Mouse (Mus musculus) liver, embryonic 15.5 days (tissue): ENCODE measurements around the gene 4931414P19Rik. TPM values are rescaled to one million over a fixed set of nuclear protein-coding genes. Genes with fewer than 3 reads are reported as not detected.

ENCODE experiments used
- ATAC-seq: fragments of 200-750 bp; cut with Nextera tagmentation; 2 replicates; pipeline ENCODE4 v1.8.0; 2017; ENCODE audit warnings: moderate number of reproducible peaks, mild to moderate bottlenecking, moderate library complexity; ENCODE audit not compliant: insufficient read depth
- H3K27ac ChIP-seq: fragments of 300-500 bp; sonication (generic); replicated peaks from 2 replicates; pipeline ENCODE4 v1.5.1; 2015; ENCODE audit warnings: mild to moderate bottlenecking, inconsistent platforms
- H3K27me3 ChIP-seq: fragments of 300-500 bp; sonication (generic); 2 replicates; pipeline ENCODE4 v1.6.1; 2015; ENCODE audit warnings: mild to moderate bottlenecking, inconsistent platforms
- H3K36me3 ChIP-seq: fragments of 300-500 bp; sonication (generic); replicated peaks from 2 replicates; pipeline ENCODE4 v1.6.1; 2015; ENCODE audit warnings: moderate library complexity, mild to moderate bottlenecking, inconsistent platforms
- H3K4me1 ChIP-seq: fragments of 300-500 bp; sonication (generic); replicated peaks from 2 replicates; pipeline ENCODE4 v1.6.1; 2015; ENCODE audit warnings: inconsistent platforms
- H3K4me2 ChIP-seq: fragments of 300-500 bp; sonication (generic); 2 replicates; pipeline ENCODE4 v1.6.1; 2015; ENCODE audit warnings: moderate library complexity, mild to moderate bottlenecking, inconsistent platforms
- H3K4me3 ChIP-seq: fragments of 300-500 bp; sonication (generic); replicated peaks from 2 replicates; pipeline ENCODE4 v1.5.1; 2015; ENCODE audit warnings: mild to moderate bottlenecking, inconsistent platforms
- H3K9ac ChIP-seq: fragments of 300-500 bp; sonication (generic); 2 replicates; pipeline ENCODE4 v1.6.1; 2015; ENCODE audit warnings: moderate library complexity, mild to moderate bottlenecking, inconsistent platforms
- H3K9me3 ChIP-seq: fragments of 300-500 bp; sonication (generic); replicated peaks from 2 replicates; pipeline ENCODE4 v1.6.1; 2016; ENCODE audit warnings: inconsistent platforms
- WGBS: fragments of 180-500 bp; shearing (Covaris S2); methylation state at CpG from one replicate; pipeline ENCODE4 v1.1.7; 2015; ENCODE audit warnings: mixed read lengths; ENCODE audit not compliant: insufficient replicate concordance; 5-methylcytosine and 5-hydroxymethylcytosine counted together
- polyA plus RNA-seq: library from polyadenylated mRNA; unstranded; fragments of >200 nt; fragmentation: Nextera tagmentation; extraction: Ambion mirVana; gene quantifications from 2 replicates; pipeline ENCODE4 v1.2.1, GENCODE M21; 2015

The 4931414P19Rik gene
- polyA plus RNA-seq, 1 experiment from 2014 or later, result 1.9 TPM

DNA sequence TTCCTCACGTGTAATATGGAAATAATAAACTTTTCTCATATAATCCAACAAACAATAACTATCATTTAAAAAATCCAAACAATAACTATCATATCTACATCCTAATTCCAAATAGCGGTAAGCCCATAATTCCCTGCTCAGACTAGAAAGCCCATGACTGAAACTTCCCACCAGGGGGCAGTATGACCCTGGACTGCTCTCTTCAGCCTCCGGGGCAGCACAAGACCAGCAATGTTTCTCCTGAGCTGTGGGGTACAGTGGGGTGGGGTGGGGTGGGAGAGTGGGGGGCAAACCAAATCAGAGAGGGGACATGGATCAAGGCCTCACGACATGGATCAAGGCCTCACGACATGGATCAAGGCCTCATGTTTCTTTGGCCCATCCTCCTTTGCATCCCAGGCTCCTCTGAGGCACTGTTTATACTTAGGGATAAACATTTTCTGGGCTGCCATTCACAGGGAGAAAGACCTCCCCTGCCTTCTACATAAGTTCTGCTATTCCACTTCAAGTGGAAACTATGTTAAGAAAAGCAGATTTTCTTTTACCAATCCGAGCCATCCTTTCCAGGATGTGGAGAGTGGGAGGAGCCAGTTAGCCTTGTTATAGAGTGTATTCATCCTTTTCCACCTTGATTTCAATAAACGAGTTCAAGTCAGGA, 22.0 kb downstream of the 4931414P19Rik start:
- H3K27ac ChIP-seq, result no peak overlapping the region
- no peaks in the 10 kb centered on the region for H3K36me3 ChIP-seq
- peaks cover 12% of the 10 kb centered on the region for H3K4me1 ChIP-seq
- no peaks in the 10 kb centered on the region for H3K9me3 ChIP-seq
- H3K9ac ChIP-seq, result no peak overlapping the region
- H3K4me2 ChIP-seq, result no peak overlapping the region
- 42% methylated on average over 7 of the region's 7 CpGs for WGBS
- ATAC-seq, result no peak
- H3K27me3 ChIP-seq, result peaks cover 12% of the 10 kb centered on the region
- H3K4me3 ChIP-seq, result no peak overlapping the region

DNA sequence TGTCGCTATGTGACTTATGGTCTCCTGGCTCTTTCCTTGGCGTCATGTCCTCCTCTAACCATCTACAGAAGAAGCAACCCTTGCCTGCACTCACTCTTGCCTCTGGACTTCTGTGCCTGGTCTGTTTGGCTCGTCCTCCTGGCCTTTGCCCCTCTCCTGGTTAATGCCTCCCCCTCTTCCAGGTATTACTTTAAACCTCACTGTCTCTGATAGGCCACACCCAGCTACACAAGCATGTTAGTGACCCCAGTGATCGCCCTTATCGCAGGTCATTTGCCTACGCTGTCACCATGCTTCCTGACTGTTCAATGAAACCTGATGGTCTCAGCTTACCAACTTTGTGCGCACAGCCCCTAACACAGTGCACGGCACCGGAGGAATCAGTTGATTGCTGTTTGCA, 23.3 kb downstream of the 4931414P19Rik start:
- 68% methylated on average over 9 of the region's 9 CpGs for WGBS
- Histone ChIP-seq H3K36me3 (no peaks in the 10 kb centered on the region), H3K9ac (no peak overlapping the region), H3K9me3 (no peaks in the 10 kb centered on the region), H3K27me3 (peaks cover 25% of the 10 kb centered on the region), H3K4me1 (peaks cover 25% of the 10 kb centered on the region), H3K4me3 (no peak overlapping the region), H3K4me2 (no peak overlapping the region), H3K27ac (peak overlapping the region; percentile 2; the same call in 1 of the 2 replicates)
- peak; percentile 63 for ATAC-seq

- WGBS, result 34% methylated on average over 7 of the region's 7 CpGs
- Histone ChIP-seq H3K27ac (no peak overlapping the region), H3K27me3 (peaks cover 54% of the 10 kb centered on the region)
Measured at GRCm38 (mm10) chr14:54579638-54580037, 26.2 kb downstream of the 4931414P19Rik start.

GRCm38 (mm10) chr14:54578063-54578462, 27.7 kb downstream of the 4931414P19Rik start:
- ATAC-seq, result no peak
- H3K4me3 ChIP-seq, result peak overlapping the region; percentile 58
- under 1% methylated on average over 10 of the region's 10 CpGs for WGBS
- no peaks in the 10 kb centered on the region for H3K36me3 ChIP-seq
- peak overlapping the region; percentile 68 for H3K4me2 ChIP-seq
- H3K4me1 ChIP-seq, result peaks cover 65% of the 10 kb centered on the region
- H3K9ac ChIP-seq, result 0 out of 2 replicates have a peak overlapping the region, but pooled peaks have one; percentile 30
- H3K27me3 ChIP-seq, result peaks cover 70% of the 10 kb centered on the region
- H3K27ac ChIP-seq, result peak overlapping the region; percentile 59
- no peaks in the 10 kb centered on the region for H3K9me3 ChIP-seq

More at GRCm38 (mm10) chr14:54579638-54580037, 26.2 kb downstream of the 4931414P19Rik start:
- H3K4me1 ChIP-seq, result peaks cover 49% of the 10 kb centered on the region
- H3K9me3 ChIP-seq, result no peaks in the 10 kb centered on the region
- H3K4me2 ChIP-seq, result no peak overlapping the region
- H3K4me3 ChIP-seq, result no peak overlapping the region
- no peaks in the 10 kb centered on the region for H3K36me3 ChIP-seq
- ATAC-seq, result no peak
- H3K9ac ChIP-seq, result no peak overlapping the region

GRCm38 (mm10) chr14:54577089-54577982, 28.5 kb downstream of the 4931414P19Rik start, which contains the start of gene Ajuba:
Gene Ajuba, minus strand, starts transcription at chr14:54577558.
- H3K27ac ChIP-seq, result peak within 1 kb of the TSS; percentile 59
- peak within 1 kb of the TSS; percentile 68 for H3K4me2 ChIP-seq
- H3K4me3 ChIP-seq, result peak within 1 kb of the TSS; percentile 58
- H3K4me1 ChIP-seq, result peaks cover 72% of the 10 kb centered on the region
- under 1% methylated on average over 66 of the region's 66 CpGs for WGBS
- peak within 1 kb of the TSS; percentile 44 for H3K9ac ChIP-seq
- peak; percentile 50; the same call in 1 of the 2 replicates for ATAC-seq
- H3K27me3 ChIP-seq, result peaks cover 77% of the 10 kb centered on the region
- no peaks in the 10 kb centered on the region for H3K9me3 ChIP-seq
- H3K36me3 ChIP-seq, result no peaks in the 10 kb centered on the region

GRCm38 (mm10) chr14:54576241-54577088, 29.3 kb downstream of the 4931414P19Rik start:
- peak overlapping the region; percentile 68 for H3K4me2 ChIP-seq
- H3K27ac ChIP-seq, result peak overlapping the region; percentile 26; the same call in 1 of the 2 replicates
- peaks cover 76% of the 10 kb centered on the region for H3K4me1 ChIP-seq
- ATAC-seq, result no peak
- 2% methylated on average over 84 of the region's 84 CpGs for WGBS
- H3K27me3 ChIP-seq, result peaks cover 85% of the 10 kb centered on the region
- no peaks in the 10 kb centered on the region for H3K9me3 ChIP-seq
- H3K4me3 ChIP-seq, result peak overlapping the region; percentile 58
- peaks cover under 1% of the 10 kb centered on the region; the same call in 1 of the 2 replicates for H3K36me3 ChIP-seq
- H3K9ac ChIP-seq, result peak overlapping the region; percentile 44

DNA sequence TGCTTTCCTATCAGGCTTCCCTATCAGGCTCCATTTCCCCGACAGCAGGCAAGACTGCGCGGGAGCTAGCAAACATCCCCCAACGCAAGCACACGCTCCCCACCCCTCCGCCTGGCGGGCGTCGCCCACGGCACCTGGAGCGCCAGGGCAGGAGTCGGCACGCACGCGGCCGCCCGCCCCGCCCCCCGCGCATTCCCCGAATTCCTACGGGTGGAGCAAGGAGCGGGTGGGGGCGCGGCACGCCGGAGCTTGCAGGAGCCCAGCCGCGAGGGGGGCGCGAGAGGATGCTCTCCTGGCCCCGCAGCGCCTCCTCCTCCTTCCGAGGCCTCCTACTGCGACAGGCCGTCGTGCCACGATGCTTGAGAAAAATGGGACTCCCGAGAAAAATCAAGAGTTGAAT, 30.2 kb downstream of the 4931414P19Rik start:
- peaks cover 6% of the 10 kb centered on the region for H3K36me3 ChIP-seq
- WGBS, result 1% methylated on average over 39 of the region's 39 CpGs
- H3K4me1 ChIP-seq, result peaks cover 76% of the 10 kb centered on the region
- peak; percentile 11; the same call in 1 of the 2 replicates for ATAC-seq
- peak overlapping the region; percentile 58 for H3K4me3 ChIP-seq
- H3K4me2 ChIP-seq, result peak overlapping the region; percentile 68
- no peaks in the 10 kb centered on the region for H3K9me3 ChIP-seq
- H3K9ac ChIP-seq, result no peak overlapping the region
- H3K27ac ChIP-seq, result no peak overlapping the region; the same call in 1 of the 2 replicates
- peaks cover 92% of the 10 kb centered on the region for H3K27me3 ChIP-seq

DNA sequence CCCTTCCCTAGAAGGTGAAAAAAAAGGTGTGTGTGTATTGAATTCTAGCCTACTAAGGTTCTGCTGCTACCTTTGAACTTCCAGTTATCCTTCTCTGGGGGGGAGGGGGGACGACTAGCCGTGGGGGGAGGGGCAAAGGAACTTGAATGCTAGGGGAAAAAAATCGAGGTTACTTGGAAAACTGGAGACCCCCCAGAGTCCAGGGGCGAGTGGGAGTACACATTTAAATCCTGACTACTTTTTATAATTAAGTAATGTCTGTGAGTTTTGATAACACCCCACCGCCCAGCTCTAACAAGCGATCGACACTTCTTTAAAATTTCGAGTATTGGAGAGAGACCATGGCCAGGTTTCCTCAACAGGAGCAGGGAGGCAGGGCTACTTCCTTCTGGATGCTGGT, 30.8 kb downstream of the 4931414P19Rik start:
- H3K4me1 ChIP-seq, result peaks cover 79% of the 10 kb centered on the region
- no peak for ATAC-seq
- H3K36me3 ChIP-seq, result peaks cover 6% of the 10 kb centered on the region
- peaks cover 96% of the 10 kb centered on the region for H3K27me3 ChIP-seq
- H3K4me2 ChIP-seq, result peak overlapping the region; percentile 68
- H3K27ac ChIP-seq, result no peak overlapping the region; the same call in 1 of the 2 replicates
- H3K9me3 ChIP-seq, result no peaks in the 10 kb centered on the region
- 13% methylated on average over 8 of the region's 8 CpGs for WGBS
- no peak overlapping the region for H3K9ac ChIP-seq
- H3K4me3 ChIP-seq, result peak overlapping the region; percentile 58

DNA sequence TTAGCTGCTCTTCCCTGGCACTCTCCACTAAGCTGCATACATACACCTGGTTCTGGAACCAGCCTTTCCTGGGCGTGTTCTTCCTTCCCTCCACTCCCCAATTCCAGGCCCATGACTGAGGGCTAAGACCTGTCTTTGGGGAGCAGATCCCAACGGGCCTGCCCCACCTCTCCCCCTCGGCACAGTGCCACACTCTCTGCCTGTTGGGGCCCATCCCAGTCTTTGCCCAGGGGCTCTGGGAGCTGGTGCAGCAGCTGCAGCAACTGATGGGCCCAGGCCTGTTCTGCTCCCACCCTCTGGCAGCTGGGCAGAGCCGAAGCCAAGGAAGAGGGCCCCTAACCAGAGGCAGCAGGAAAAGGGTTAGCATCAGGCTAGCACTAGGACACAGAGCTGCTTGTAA, 31.5 kb downstream of the 4931414P19Rik start:
- no peaks in the 10 kb centered on the region for H3K9me3 ChIP-seq
- H3K4me2 ChIP-seq, result peak overlapping the region; percentile 68
- 34% methylated on average over 4 of the region's 4 CpGs for WGBS
- H3K4me3 ChIP-seq, result peak overlapping the region; percentile 58
- peaks cover 76% of the 10 kb centered on the region for H3K4me1 ChIP-seq
- H3K27ac ChIP-seq, result no peak overlapping the region
- H3K36me3 ChIP-seq, result peaks cover 6% of the 10 kb centered on the region
- peak overlapping the region; percentile 18; the same call in 1 of the 2 replicates for H3K9ac ChIP-seq
- H3K27me3 ChIP-seq, result peaks cover 91% of the 10 kb centered on the region
- ATAC-seq, result no peak
